8 mouse cellular contexts compared by ENCODE assay signal in genomic region chr6:34371700-34372351, GRCm38 (mm10). TPM values are rescaled to one million over a fixed set of nuclear protein-coding genes. Genes with fewer than 3 reads are reported as not detected.
DNase-seq lines count a peak whose midpoint lies in the region; ATAC-seq lines count a peak whose summit lies in the region.

No protein-coding gene starts in this region.

- 28% methylated on average over 18 of the region's 18 CpGs for WGBS in hindbrain, embryonic 14.5 days

- no peaks in the 10 kb centered on the region for H3K36me3 ChIP-seq in hindbrain, embryonic 14.5 days (replicated peaks; ENCODE audit: control insufficient read depth, insufficient read depth)

- no peak overlapping the region for H3K4me3 ChIP-seq in hindbrain, embryonic 14.5 days (replicated peaks; ENCODE audit: low read length)

- H3K4me2 ChIP-seq in hindbrain, embryonic 14.5 days (replicated peaks) = peak overlapping the region; percentile 28; the same call in 1 of the 2 replicates

- H3K4me1 ChIP-seq in hindbrain, embryonic 14.5 days (replicated peaks; ENCODE audit: control insufficient read depth, insufficient read depth, low read length) = 0 out of 2 replicates have a peak, but pooled peaks cover 7% of the 10 kb centered on the region

- H3K27me3 ChIP-seq in hindbrain, embryonic 14.5 days (ENCODE audit: control insufficient read depth, insufficient read depth, low read length) = no peaks in the 10 kb centered on the region

- H3K9ac ChIP-seq in hindbrain, embryonic 14.5 days = no peak overlapping the region

- no peak overlapping the region for H3K27ac ChIP-seq in hindbrain, embryonic 14.5 days

- DNase-seq in T-cell, adult 2 months (ENCODE audit: low spot score) = peak; percentile 78
- DNase-seq in cerebellum, postnatal 14 days = peak; percentile 89 to 90
- DNase-seq in frontal cortex, postnatal 36 days (ENCODE audit: low spot score in 2 of 2) = peak; percentile 78 to 88
- DNase-seq in hindbrain, embryonic 14.5 days (ENCODE audit: low spot score) = peak; percentile 94
- peak; percentile 56 for DNase-seq in left cerebral cortex, adult 11 months (ENCODE audit: low spot score)
- DNase-seq in lung, postnatal 25 days (ENCODE audit: low spot score) = peak; percentile 77
- DNase-seq in retina, embryonic 14.5 days (ENCODE audit: low spot score) = peak; percentile 91
- DNase-seq in thymus, postnatal 36 days = peak; percentile 71 to 79

- H3K9me3 ChIP-seq in hindbrain, embryonic 14.5 days (ENCODE audit: control insufficient read depth, low read length) = no peaks in the 10 kb centered on the region

- ATAC-seq in hindbrain, embryonic 14.5 days (ENCODE audit: low FRiP score) = no peak

RNA-seq across cellular contexts. Expression of gene Akr1b10, which starts 12.2 kb away (rescaled TPM):
- 10.4 and 13.2 TPM in 2 replicates for polyA plus RNA-seq in hindbrain, embryonic 14.5 days (2014; fragmentation: Nextera tagmentation; extraction: Ambion mirVana)

RNA-seq across cellular contexts. Expression of gene Akr1b8, which starts 17.9 kb away (rescaled TPM):
- 4.2 and 6.4 TPM in 2 replicates for polyA plus RNA-seq in hindbrain, embryonic 14.5 days (2014; fragmentation: Nextera tagmentation; extraction: Ambion mirVana)

RNA-seq across cellular contexts. Expression of gene Akr1b7, which starts 40.3 kb away (rescaled TPM):
- polyA plus RNA-seq in hindbrain, embryonic 14.5 days (2014; fragmentation: Nextera tagmentation; extraction: Ambion mirVana) = 0.16 TPM in 1 of 2 replicates, not detected in the other

RNA-seq across cellular contexts. Expression of gene Akr1b3, which starts 54.5 kb away (rescaled TPM):
- polyA plus RNA-seq in hindbrain, embryonic 14.5 days (2014; fragmentation: Nextera tagmentation; extraction: Ambion mirVana) = 119 and 131 TPM in 2 replicates
